Mouse (Mus musculus): ENCODE results near the gene Atpif1. TPM values are rescaled to one million over a fixed set of nuclear protein-coding genes. Genes with fewer than 3 reads are reported as not detected.

Atpif1 gene
- polyA plus RNA-seq, 1 experiment, result 596 TPM

- Histone ChIP-seq H3K36me3 (ENCODE audit: control insufficient read depth, insufficient read depth) (peaks cover 36% of the 10 kb centered on the region), H3ac (ENCODE audit: control insufficient read depth, insufficient read length, low read depth) (no peak overlapping the region), H3K79me2 (ENCODE audit: control insufficient read depth, insufficient read depth) (peaks cover 43% of the 10 kb centered on the region), H3K4me3 (ENCODE audit: insufficient read depth, poor library complexity, severe bottlenecking) (no peak overlapping the region), H3K27me3 (ENCODE audit: control insufficient read depth, insufficient read depth, insufficient read length) (no peaks in the 10 kb centered on the region), H3K79me3 (ENCODE audit: low read depth) (peaks cover 40% of the 10 kb centered on the region)
- TF ChIP-seq FOSL1 (IDR thresholded peaks at IDR 0.05; ENCODE audit: insufficient read depth, low read length, poor library complexity, severe bottlenecking) (no peak), CTCF (IDR thresholded peaks at IDR 0.05; ENCODE audit: control insufficient read depth, insufficient read depth, insufficient read length) (no peak), MYOD1 (IDR thresholded peaks at IDR 0.05; ENCODE audit: control insufficient read depth, insufficient read length, low read depth) (no peak), MYOG (IDR thresholded peaks at IDR 0.05; ENCODE audit: control insufficient read depth, extremely low read depth, insufficient read length) (no peak)
These were observed 31.8 kb downstream of the Atpif1 start for GRCm38 (mm10) chr4:132501639-132502038.

GRCm38 (mm10) chr4:132494271-132494918 lies 39.1 kb downstream of the Atpif1 start:
- peaks cover 63% of the 10 kb centered on the region for H3K36me3 ChIP-seq (ENCODE audit: control insufficient read depth, insufficient read depth)
- TF ChIP-seq USF1 (IDR thresholded peaks at IDR 0.05; ENCODE audit: low read depth), result no peak
- TF ChIP-seq MYOD1 (IDR thresholded peaks at IDR 0.05; ENCODE audit: control insufficient read depth, insufficient read length, low read depth), result no peak
- TF ChIP-seq MAX (IDR thresholded peaks at IDR 0.05), result no peak
- no peak overlapping the region for H3ac ChIP-seq (ENCODE audit: control insufficient read depth, insufficient read length, low read depth)
- H3K79me2 ChIP-seq (ENCODE audit: control insufficient read depth, insufficient read depth), result no peaks in the 10 kb centered on the region
- no peaks in the 10 kb centered on the region for H3K27me3 ChIP-seq (ENCODE audit: control insufficient read depth, insufficient read depth, insufficient read length)
- no peaks in the 10 kb centered on the region for H3K79me3 ChIP-seq (ENCODE audit: low read depth)
- H3K4me3 ChIP-seq (ENCODE audit: insufficient read depth, poor library complexity, severe bottlenecking), result no peak overlapping the region

GRCm38 (mm10) chr4:132492178-132493060 lies 41.0 kb downstream of the Atpif1 start:
- Histone ChIP-seq H3ac (ENCODE audit: control insufficient read depth, insufficient read length, low read depth) (no peak overlapping the region), H3K79me3 (ENCODE audit: low read depth) (no peaks in the 10 kb centered on the region), H3K36me3 (ENCODE audit: control insufficient read depth, insufficient read depth) (peaks cover 58% of the 10 kb centered on the region), H3K27me3 (ENCODE audit: control insufficient read depth, insufficient read depth, insufficient read length) (no peaks in the 10 kb centered on the region), H3K79me2 (ENCODE audit: control insufficient read depth, insufficient read depth) (no peaks in the 10 kb centered on the region), H3K4me3 (ENCODE audit: insufficient read depth, poor library complexity, severe bottlenecking) (no peak overlapping the region)
- TF ChIP-seq FOSL1 (IDR thresholded peaks at IDR 0.05; ENCODE audit: insufficient read depth, low read length, poor library complexity, severe bottlenecking) (no peak), MAX (IDR thresholded peaks at IDR 0.05) (no peak), CEBPB (IDR thresholded peaks at IDR 0.05; ENCODE audit: low read depth) (no peak), USF1 (IDR thresholded peaks at IDR 0.05; ENCODE audit: low read depth) (no peak), MYOG (IDR thresholded peaks at IDR 0.05; ENCODE audit: control insufficient read depth, extremely low read depth, insufficient read length) (no peak), CTCF (IDR thresholded peaks at IDR 0.05; ENCODE audit: control insufficient read depth, insufficient read depth, insufficient read length) (no peak), MYOD1 (IDR thresholded peaks at IDR 0.05; ENCODE audit: control insufficient read depth, insufficient read length, low read depth) (no peak)

- H3K79me3 ChIP-seq (ENCODE audit: low read depth), result no peaks in the 10 kb centered on the region
- no peaks in the 10 kb centered on the region for H3K79me2 ChIP-seq (ENCODE audit: control insufficient read depth, insufficient read depth)
- no peaks in the 10 kb centered on the region for H3K27me3 ChIP-seq (ENCODE audit: control insufficient read depth, insufficient read depth, insufficient read length)
- no peak overlapping the region for H3ac ChIP-seq (ENCODE audit: control insufficient read depth, insufficient read length, low read depth)
- H3K36me3 ChIP-seq (ENCODE audit: control insufficient read depth, insufficient read depth), result peaks cover 51% of the 10 kb centered on the region
- TF ChIP-seq MYOD1 (IDR thresholded peaks at IDR 0.05; ENCODE audit: control insufficient read depth, insufficient read length, low read depth) (no peak), CTCF (IDR thresholded peaks at IDR 0.05; ENCODE audit: control insufficient read depth, insufficient read depth, insufficient read length) (no peak), CEBPB (IDR thresholded peaks at IDR 0.05; ENCODE audit: low read depth) (no peak), MAX (IDR thresholded peaks at IDR 0.05) (no peak), USF1 (IDR thresholded peaks at IDR 0.05; ENCODE audit: low read depth) (no peak), MYOG (IDR thresholded peaks at IDR 0.05; ENCODE audit: control insufficient read depth, extremely low read depth, insufficient read length) (no peak), FOSL1 (IDR thresholded peaks at IDR 0.05; ENCODE audit: insufficient read depth, low read length, poor library complexity, severe bottlenecking) (no peak)
- H3K4me3 ChIP-seq (ENCODE audit: insufficient read depth, poor library complexity, severe bottlenecking), result no peak overlapping the region
These were observed 41.7 kb downstream of the Atpif1 start for GRCm38 (mm10) chr4:132491748-132492147.

GRCm38 (mm10) chr4:132491057-132491456 lies 42.4 kb downstream of the Atpif1 start:
- peaks cover 44% of the 10 kb centered on the region for H3K36me3 ChIP-seq (ENCODE audit: control insufficient read depth, insufficient read depth)
- no peaks in the 10 kb centered on the region for H3K27me3 ChIP-seq (ENCODE audit: control insufficient read depth, insufficient read depth, insufficient read length)
- H3K4me3 ChIP-seq (ENCODE audit: insufficient read depth, poor library complexity, severe bottlenecking), result no peak overlapping the region
- no peaks in the 10 kb centered on the region for H3K79me3 ChIP-seq (ENCODE audit: low read depth)
- H3ac ChIP-seq (ENCODE audit: control insufficient read depth, insufficient read length, low read depth), result no peak overlapping the region
- no peak for TF ChIP-seq USF1 (IDR thresholded peaks at IDR 0.05; ENCODE audit: low read depth)
- H3K79me2 ChIP-seq (ENCODE audit: control insufficient read depth, insufficient read depth), result no peaks in the 10 kb centered on the region

All from C2C12 (cell line).